Mouse (Mus musculus) hindbrain, embryonic 15.5 days (tissue): Measurements from ENCODE around the gene Fahd1. TPM values are rescaled to one million over a fixed set of nuclear protein-coding genes. Genes with fewer than 3 reads are reported as not detected.

Experiments used
- polyA plus RNA-seq: library from polyadenylated mRNA; unstranded; fragments of >200 nt; fragmentation: Nextera tagmentation; extraction: Ambion mirVana; gene quantifications from 2 replicates; pipeline ENCODE4 v1.2.1, GENCODE M21; 2015

Gene Fahd1
- polyA plus RNA-seq, 1 experiment from 2014 or later: 20.5 TPM

Other genes starting within 250 kb of the Fahd1 start
- 71.7 and 81.0 TPM in 2 replicates for gene Tsc2, start 217.7 kb downstream of the Fahd1 start, polyA plus RNA-seq
- gene Nthl1, start 217.7 kb downstream of the Fahd1 start, polyA plus RNA-seq: 11.4 and 11.6 TPM in 2 replicates
- 55.5 and 57.0 TPM in 2 replicates for gene Slc9a3r2, start 200.0 kb downstream of the Fahd1 start, polyA plus RNA-seq
- 0.31 and 0.54 TPM in 2 replicates for gene Npw, start 191.9 kb downstream of the Fahd1 start, polyA plus RNA-seq
- gene Zfp598, start 180.7 kb downstream of the Fahd1 start, polyA plus RNA-seq: 20.6 and 24.5 TPM in 2 replicates
- 234 and 241 TPM in 2 replicates for gene Syngr3, start 160.4 kb downstream of the Fahd1 start, polyA plus RNA-seq
- 36.5 and 36.6 TPM in 2 replicates for gene Gfer, start 154.2 kb downstream of the Fahd1 start, polyA plus RNA-seq
- 1.5 and 2.3 TPM in 2 replicates for gene Noxo1, start 154.1 kb downstream of the Fahd1 start, polyA plus RNA-seq
- 64.2 and 64.9 TPM in 2 replicates for gene Tbl3, start 142.7 kb downstream of the Fahd1 start, polyA plus RNA-seq
- not detected in 2 replicates for gene Rnf151, start 132.3 kb downstream of the Fahd1 start, polyA plus RNA-seq
- gene Rps2, start 132.2 kb downstream of the Fahd1 start, polyA plus RNA-seq: 753 and 774 TPM in 2 replicates
- gene Ndufb10, start 125.9 kb downstream of the Fahd1 start, polyA plus RNA-seq: 290 TPM in 2 replicates
- 0.22 TPM in 1 of 2 replicates, not detected in the other for gene Rpl3l, start 122.5 kb downstream of the Fahd1 start, polyA plus RNA-seq
- 19.4 and 20.8 TPM in 2 replicates for gene Msrb1, start 113.7 kb downstream of the Fahd1 start, polyA plus RNA-seq
- gene Hs3st6, start 97.4 kb downstream of the Fahd1 start, polyA plus RNA-seq: 0.30 and 0.33 TPM in 2 replicates
- not detected in 2 replicates for gene Meiob, start 46.1 kb downstream of the Fahd1 start, polyA plus RNA-seq
- gene Hagh, start 10.2 kb downstream of the Fahd1 start, polyA plus RNA-seq: 71.8 and 72.1 TPM in 2 replicates
- gene Igfals, start 15.6 kb upstream of the Fahd1 start, polyA plus RNA-seq: 0.12 and 0.24 TPM in 2 replicates
- 62.7 and 65.2 TPM in 2 replicates for gene Nubp2, start 36.0 kb upstream of the Fahd1 start, polyA plus RNA-seq
- 78.5 and 87.6 TPM in 2 replicates for gene Spsb3, start 36.3 kb upstream of the Fahd1 start, polyA plus RNA-seq
- gene Eme2, start 44.7 kb upstream of the Fahd1 start, polyA plus RNA-seq: 27.0 and 30.5 TPM in 2 replicates
- gene Mrps34, start 44.8 kb upstream of the Fahd1 start, polyA plus RNA-seq: 80.1 and 82.3 TPM in 2 replicates
- gene Nme3, start 46.1 kb upstream of the Fahd1 start, polyA plus RNA-seq: 81.6 and 85.5 TPM in 2 replicates
- 92.2 and 101 TPM in 2 replicates for gene Mapk8ip3, start 86.6 kb upstream of the Fahd1 start, polyA plus RNA-seq
- gene Jpt2, start 110.3 kb upstream of the Fahd1 start, polyA plus RNA-seq: 101 and 112 TPM in 2 replicates
- 6.3 and 6.7 TPM in 2 replicates for gene Cramp1l, start 165.4 kb upstream of the Fahd1 start, polyA plus RNA-seq
- gene Ift140, start 165.7 kb upstream of the Fahd1 start, polyA plus RNA-seq: 18.8 and 20.0 TPM in 2 replicates
- gene Tmem204, start 233.2 kb upstream of the Fahd1 start, polyA plus RNA-seq: 10.9 TPM in 2 replicates